Mouse (Mus musculus) Muller cell, postnatal 12 days (primary cell): ENCODE measurements around the gene B230118H07Rik.

ENCODE experiments used
- DNase-seq: peaks from one replicate; pipeline ENCODE4 v3.0.0-alpha.2; 2015; ENCODE audit errors: inconsistent ontology term

B230118H07Rik gene

DNA sequence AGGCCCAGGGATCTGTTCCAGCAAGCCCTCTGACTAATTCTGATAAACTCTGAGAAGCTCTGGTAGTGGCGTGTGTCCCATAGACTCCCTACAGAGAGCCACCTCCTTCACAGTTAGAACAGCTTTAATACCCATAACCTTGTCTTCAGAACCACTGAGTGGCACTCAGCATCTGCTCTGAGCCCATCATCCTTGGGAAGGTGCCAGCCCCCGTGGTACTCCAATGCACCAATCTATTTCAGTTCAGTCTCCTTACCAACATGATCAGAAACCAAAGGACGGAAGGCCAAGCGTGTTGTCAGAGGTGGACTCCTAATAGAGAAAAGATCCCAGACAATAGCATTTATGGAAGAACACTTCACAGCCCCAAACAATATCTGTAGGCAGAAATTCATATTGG, 124.2 kb downstream of the B230118H07Rik start:
- DNase-seq: peak; percentile 6

DNA sequence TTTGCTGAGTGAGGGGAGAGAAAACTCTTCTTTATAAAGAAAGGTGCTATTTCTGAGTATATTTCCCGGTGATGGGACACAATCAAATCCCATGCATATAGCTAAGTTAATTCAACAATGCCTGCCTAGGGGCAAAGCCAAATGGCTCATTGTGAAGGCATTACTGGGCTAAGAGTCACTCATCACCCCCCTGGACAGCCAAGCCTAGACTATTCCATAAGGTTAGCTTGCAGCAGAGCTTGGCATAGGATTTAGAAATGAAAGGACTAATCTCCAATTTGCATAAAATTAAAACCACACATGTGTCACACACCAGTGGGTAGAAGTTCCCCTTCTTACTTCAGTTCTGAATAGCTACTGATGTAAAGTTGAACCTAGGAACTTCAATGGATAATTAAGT, 128.8 kb downstream of the B230118H07Rik start:
- DNase-seq: no peak

DNA sequence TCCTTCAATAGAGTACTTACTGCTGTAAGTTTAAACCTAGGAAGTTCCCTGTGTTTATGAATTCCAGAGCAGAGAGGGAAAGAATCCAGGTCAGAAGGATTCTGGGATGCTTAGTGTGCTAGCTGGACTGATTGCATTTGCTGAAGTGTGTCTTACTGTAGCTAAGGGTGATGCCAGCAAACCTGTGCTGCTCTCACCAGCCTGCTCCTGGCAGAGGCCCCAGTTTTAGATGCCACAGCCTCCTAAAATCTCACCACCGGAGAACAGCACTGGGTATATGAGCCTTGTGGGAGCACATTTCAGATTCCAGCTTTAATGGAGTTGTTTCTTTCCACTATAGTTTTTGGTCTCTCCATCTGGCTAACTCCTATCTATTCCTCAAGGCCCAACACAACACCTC, 129.4 kb downstream of the B230118H07Rik start:
- no peak for DNase-seq
